Mouse (Mus musculus) embryonic facial prominence, embryonic 12.5 days (tissue): Measurements from ENCODE around the gene Abcc12. TPM values are rescaled to one million over a fixed set of nuclear protein-coding genes. Genes with fewer than 3 reads are reported as not detected.

ENCODE experiments used
- ATAC-seq: fragments of 200-750 bp; cut with Nextera tagmentation; 2 replicates; pipeline ENCODE4 v1.8.0; 2017; ENCODE audit not compliant: insufficient number of reproducible peaks, insufficient read depth, low FRiP score, low TSS enrichment
- H3K27ac ChIP-seq: fragments of 300-500 bp; sonication (generic); 2 replicates; pipeline ENCODE4 v1.5.1; 2016; ENCODE audit warnings: mild to moderate bottlenecking
- H3K27me3 ChIP-seq: fragments of 300-500 bp; sonication (generic); 2 replicates; pipeline ENCODE4 v1.6.1; 2016; ENCODE audit warnings: mild to moderate bottlenecking, moderate library complexity
- H3K36me3 ChIP-seq: fragments of 300-500 bp; sonication (generic); 2 replicates; pipeline ENCODE4 v1.6.1; 2016; ENCODE audit warnings: mild to moderate bottlenecking
- H3K4me1 ChIP-seq: fragments of 300-500 bp; sonication (generic); 2 replicates; pipeline ENCODE4 v1.6.1; 2016
- H3K4me2 ChIP-seq: fragments of 300-500 bp; sonication (generic); replicated peaks from 2 replicates; pipeline ENCODE4 v1.6.1; 2016; ENCODE audit warnings: mild to moderate bottlenecking, moderate library complexity
- H3K4me3 ChIP-seq: fragments of 300-500 bp; sonication (generic); 2 replicates; pipeline ENCODE4 v1.5.1; 2016; ENCODE audit warnings: mild to moderate bottlenecking
- H3K9ac ChIP-seq: fragments of 300-500 bp; sonication (generic); 2 replicates; pipeline ENCODE4 v1.6.1; 2016; ENCODE audit warnings: mild to moderate bottlenecking, moderate library complexity
- H3K9me3 ChIP-seq: fragments of 300-500 bp; sonication (generic); 2 replicates; pipeline ENCODE4 v1.6.1; 2016; ENCODE audit warnings: mild to moderate bottlenecking, moderate library complexity
- WGBS: fragments of 180-500 bp; shearing (Covaris S2); methylation state at CpG from one replicate; pipeline ENCODE4 v1.1.7; 2016; 5-methylcytosine and 5-hydroxymethylcytosine counted together
- microRNA-seq: library from miRNA; unstranded; fragments of <30 nt; microRNA quantifications from one replicate; pipeline ENCODE4, GENCODE M21; 2017
- polyA plus RNA-seq: library from polyadenylated mRNA; unstranded; fragments of >200 nt; fragmentation: Nextera tagmentation; extraction: Ambion mirVana; gene quantifications from 2 replicates; pipeline ENCODE4 v1.2.1, GENCODE M21; 2016

Abcc12 gene
- polyA plus RNA-seq, 1 experiment from 2014 or later, result 0.04 TPM

DNA sequence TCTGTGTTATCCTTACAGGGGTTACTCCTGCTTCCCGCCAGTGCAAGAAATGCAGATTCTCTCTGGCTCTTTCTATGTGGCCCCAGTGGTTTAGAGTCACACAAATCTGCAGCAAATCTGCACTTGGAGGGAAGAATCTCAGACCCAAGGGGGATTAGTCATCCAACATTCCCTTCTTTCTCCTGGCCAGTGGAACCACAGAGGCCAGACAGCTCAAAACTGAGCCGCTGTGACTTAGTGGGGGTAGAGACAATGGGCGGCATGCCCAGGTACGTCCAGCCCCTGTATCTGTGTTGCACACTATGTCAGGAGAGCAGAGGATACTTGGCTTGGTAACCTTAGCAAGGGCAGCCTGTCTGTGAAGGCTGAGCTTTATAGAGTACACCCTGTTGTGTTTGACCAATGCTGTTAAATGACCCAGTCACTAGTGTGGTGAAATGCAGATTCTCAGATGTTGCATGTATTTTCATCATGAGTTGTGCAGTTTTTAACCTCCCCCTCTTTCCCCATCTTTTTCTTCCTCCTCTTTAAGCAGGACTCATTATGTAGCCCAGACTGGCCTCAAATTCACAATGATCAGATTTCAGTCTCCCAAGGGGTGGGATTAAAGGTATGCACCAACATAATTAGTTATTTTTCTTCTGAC, 130.5 kb downstream of the Abcc12 start:
- Histone ChIP-seq H3K9me3 (no peaks in the 10 kb centered on the region), H3K36me3 (no peaks in the 10 kb centered on the region), H3K9ac (no peak overlapping the region), H3K4me3 (no peak overlapping the region), H3K27me3 (no peaks in the 10 kb centered on the region), H3K27ac (no peak overlapping the region), H3K4me1 (no peaks in the 10 kb centered on the region), H3K4me2 (no peak overlapping the region)
- no peak for ATAC-seq
- 89% methylated on average over 4 of the region's 4 CpGs for WGBS

DNA sequence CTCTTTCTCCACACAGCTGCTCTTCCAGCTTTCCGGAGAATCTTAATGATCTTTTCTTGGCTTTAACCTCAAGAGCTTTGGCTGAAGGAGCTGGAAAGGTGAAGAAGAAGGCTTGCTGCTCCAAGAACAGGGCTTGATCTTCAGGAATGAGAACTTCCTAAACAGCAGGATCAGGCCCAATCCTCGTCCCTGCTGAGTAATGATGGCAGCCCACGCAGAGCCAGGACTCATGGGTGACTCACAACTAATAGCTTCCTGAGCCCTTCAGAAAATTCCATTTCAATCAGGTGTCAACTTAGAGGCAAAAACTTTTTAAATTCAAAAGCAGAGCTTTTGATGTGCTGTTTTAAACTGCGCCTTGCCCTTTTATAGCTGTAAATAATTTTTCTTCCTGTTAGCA, 135.0 kb downstream of the Abcc12 start:
- ATAC-seq, result no peak

DNA sequence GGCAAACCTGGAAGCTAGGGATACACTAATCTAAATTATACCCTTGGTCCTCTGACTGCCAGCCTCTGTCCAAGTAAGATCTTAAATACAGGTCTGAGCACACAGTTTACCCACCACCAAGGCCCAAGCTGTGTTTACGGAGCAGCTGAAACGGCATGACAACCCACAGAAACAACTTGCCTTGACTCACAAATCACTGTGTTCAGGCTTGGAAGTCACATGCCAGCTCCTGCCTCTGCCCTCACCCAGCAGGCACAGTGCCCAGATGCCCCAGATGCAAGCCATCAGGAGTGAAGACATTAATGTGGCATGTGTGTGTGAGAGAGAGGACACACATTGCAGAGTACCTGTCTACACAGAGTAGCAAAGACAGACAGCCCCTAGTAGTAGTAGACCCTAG, 136.7 kb downstream of the Abcc12 start:
- Histone ChIP-seq H3K27ac (no peak overlapping the region), H3K4me2 (no peak overlapping the region), H3K4me3 (no peak overlapping the region), H3K4me1 (no peaks in the 10 kb centered on the region), H3K27me3 (no peaks in the 10 kb centered on the region), H3K9me3 (no peaks in the 10 kb centered on the region), H3K36me3 (no peaks in the 10 kb centered on the region), H3K9ac (no peak overlapping the region)
- ATAC-seq, result no peak
- 92% methylated on average over 2 of the region's 2 CpGs for WGBS

More for the DNA sequence above, 135.0 kb downstream of the Abcc12 start:
- H3K9ac ChIP-seq, result no peak overlapping the region
- H3K27ac ChIP-seq, result no peak overlapping the region
- no peak overlapping the region for H3K4me3 ChIP-seq
- no peaks in the 10 kb centered on the region for H3K4me1 ChIP-seq
- WGBS, result 81% methylated on average over 4 of the region's 4 CpGs
- no peaks in the 10 kb centered on the region for H3K9me3 ChIP-seq
- no peaks in the 10 kb centered on the region for H3K27me3 ChIP-seq
- H3K36me3 ChIP-seq, result no peaks in the 10 kb centered on the region
- H3K4me2 ChIP-seq, result no peak overlapping the region

- Histone ChIP-seq H3K27ac (no peak overlapping the region), H3K4me3 (no peak overlapping the region), H3K4me1 (no peaks in the 10 kb centered on the region), H3K9ac (no peak overlapping the region), H3K4me2 (no peak overlapping the region), H3K36me3 (no peaks in the 10 kb centered on the region), H3K9me3 (no peaks in the 10 kb centered on the region), H3K27me3 (no peaks in the 10 kb centered on the region)
- no peak for ATAC-seq
- 81% methylated on average over 3 of the region's 3 CpGs for WGBS
These were observed 141.5 kb downstream of the Abcc12 start for GRCm38 (mm10) chr8:86438983-86439299.

DNA sequence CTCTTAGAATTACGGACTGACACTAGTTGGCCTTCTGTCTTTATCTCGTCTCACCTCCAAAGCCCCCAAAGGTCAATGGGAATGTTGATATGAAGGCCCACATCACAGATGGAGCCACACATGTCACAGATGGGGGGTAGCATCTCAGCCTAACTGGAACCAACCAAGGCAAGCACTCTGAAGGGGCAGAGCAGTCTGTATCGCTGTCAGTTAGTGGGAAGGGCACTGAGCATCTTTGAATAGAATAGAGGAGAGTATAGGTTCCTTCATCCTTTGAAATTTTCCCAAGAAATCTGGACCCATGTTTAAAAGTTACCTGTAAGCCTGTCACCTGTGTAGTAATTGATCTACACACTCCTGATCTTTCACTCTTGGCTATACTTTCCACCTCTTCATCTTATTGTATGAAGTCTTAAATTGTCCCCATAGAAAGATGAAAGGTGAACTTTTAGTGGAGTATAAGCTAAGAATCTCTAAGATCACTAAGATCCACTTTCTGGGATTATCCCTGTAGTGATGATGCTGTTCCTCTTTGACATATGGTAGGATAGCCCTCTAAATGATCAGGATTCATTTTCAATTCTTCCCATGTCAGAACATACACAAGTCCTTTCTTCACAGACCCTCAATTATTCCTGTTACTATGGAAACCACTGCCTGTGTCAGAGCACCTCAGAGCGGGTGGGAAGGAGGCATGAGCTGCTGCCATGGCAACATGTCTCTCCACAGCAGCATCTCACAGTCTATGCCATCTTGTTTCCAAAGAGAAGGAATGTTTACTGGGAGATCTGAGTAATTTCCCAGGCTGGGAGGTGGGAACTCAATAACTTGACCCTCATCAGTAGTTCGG, 142.1 kb downstream of the Abcc12 start:
- WGBS, result 69% methylated on average over 5 of the region's 5 CpGs
- Histone ChIP-seq H3K27me3 (no peaks in the 10 kb centered on the region), H3K4me3 (no peak overlapping the region), H3K9ac (no peak overlapping the region), H3K4me2 (no peak overlapping the region), H3K36me3 (no peaks in the 10 kb centered on the region), H3K4me1 (no peaks in the 10 kb centered on the region), H3K27ac (no peak overlapping the region), H3K9me3 (no peaks in the 10 kb centered on the region)
- no peak for ATAC-seq

GRCm38 (mm10) chr8:86437418-86437817, 143.1 kb downstream of the Abcc12 start:
- H3K27ac ChIP-seq, result no peak overlapping the region
- no peaks in the 10 kb centered on the region for H3K4me1 ChIP-seq
- no peak for ATAC-seq
- H3K9ac ChIP-seq, result no peak overlapping the region
- no peaks in the 10 kb centered on the region for H3K27me3 ChIP-seq
- H3K9me3 ChIP-seq, result no peaks in the 10 kb centered on the region
- H3K36me3 ChIP-seq, result no peaks in the 10 kb centered on the region
- H3K4me2 ChIP-seq, result no peak overlapping the region
- H3K4me3 ChIP-seq, result no peak overlapping the region
- 84% methylated on average over 1 of the region's 1 CpGs for WGBS

Small RNAs within 50 kb of the gene (microRNA-seq; reads per million reads assigned to microRNA genes)
- not detected for gene Gm44348

Other genes starting within 250 kb of the Abcc12 start
- gene Lonp2, start 43.4 kb upstream of the Abcc12 start, polyA plus RNA-seq, result 61.8 and 67.9 TPM in 2 replicates
- 8.8 TPM in 2 replicates for gene Gm10638, start 165.0 kb upstream of the Abcc12 start, polyA plus RNA-seq
- 74.1 and 74.5 TPM in 2 replicates for gene Siah1a, start 165.2 kb upstream of the Abcc12 start, polyA plus RNA-seq